Mouse (Mus musculus): ENCODE results near the gene Asgr1.

DNA sequence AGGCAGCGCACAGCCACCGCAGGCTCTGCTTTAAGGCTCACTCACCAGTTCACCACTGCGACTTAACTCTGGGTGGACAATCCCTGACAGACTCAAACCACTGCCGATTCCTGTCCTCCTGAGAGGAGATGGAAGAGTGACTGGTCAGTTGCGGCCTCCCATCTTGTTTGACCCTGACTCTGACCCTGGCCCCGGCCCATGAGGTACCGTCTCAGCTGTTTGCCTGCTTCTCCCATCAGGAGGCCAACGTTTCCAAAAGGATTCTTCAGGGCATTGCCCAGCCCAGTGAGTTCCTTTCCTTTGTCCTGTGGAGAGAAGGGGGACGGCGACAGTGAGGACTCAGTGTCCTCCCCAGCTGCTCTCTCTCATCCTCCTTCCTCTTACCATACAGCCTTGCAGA lies 42.9 kb upstream of the Asgr1 start:
- TF ChIP-seq POLR2A (IDR thresholded peaks at IDR 0.05; ENCODE audit: extremely low read depth, insufficient read depth, low read length) (no peak), CTCF (IDR thresholded peaks at IDR 0.05; ENCODE audit: low read depth, low read length) (no peak)

All from liver, adult 2 months (tissue).